Mouse (Mus musculus) G1E (cell line): ENCODE measurements around the gene Trem3. TPM values are rescaled to one million over a fixed set of nuclear protein-coding genes. Genes with fewer than 3 reads are reported as not detected.

Experiments
- ATAC-seq: 2 replicates; pipeline ENCODE4 v1.8.0; 2016; ENCODE audit warnings: mild to moderate bottlenecking; ENCODE audit not compliant: insufficient number of reproducible peaks, poor library complexity, low FRiP score, severe bottlenecking; ENCODE audit errors: extremely low read depth
- DNase-seq: peaks from one replicate; pipeline ENCODE4 v3.0.0; 2012; ENCODE audit warnings: low spot score
- H3K27me3 ChIP-seq: 2 replicates; pipeline ENCODE4 v1.6.1; 2012; ENCODE audit warnings: mild to moderate bottlenecking, low read length, inconsistent platforms; ENCODE audit not compliant: insufficient read depth
- H3K36me3 ChIP-seq: replicated peaks from 2 replicates; pipeline ENCODE3; 2012; ENCODE audit warnings: mild to moderate bottlenecking, inconsistent platforms
- H3K4me1 ChIP-seq: 2 replicates; pipeline ENCODE4 v1.6.1; 2012; ENCODE audit warnings: low read depth, low read length, inconsistent platforms, mixed read lengths; ENCODE audit not compliant: insufficient read depth
- H3K4me3 ChIP-seq: 2 replicates; pipeline ENCODE4 v1.5.1; 2012; ENCODE audit warnings: low read depth, mild to moderate bottlenecking, inconsistent platforms, low read length, moderate library complexity, mixed read lengths
- H3K9me3 ChIP-seq: replicated peaks from 2 replicates; pipeline ENCODE4 v1.6.1; 2012; ENCODE audit warnings: inconsistent platforms
- CTCF ChIP-seq: IDR thresholded peaks from 2 replicates; pipeline ENCODE4 v1.5.1; 2012; ENCODE audit warnings: low read depth, low read length, inconsistent platforms, mixed read lengths
- GATA1 ChIP-seq: IDR thresholded peaks from 2 replicates; pipeline ENCODE4 v1.6.1; 2012; ENCODE audit warnings: borderline replicate concordance, low read length, inconsistent platforms, mixed read lengths
- GATA2 ChIP-seq: IDR thresholded peaks from 2 replicates; pipeline ENCODE4 v1.6.1; 2012; ENCODE audit warnings: low read depth, low read length, inconsistent platforms, borderline replicate concordance
- POLR2AphosphoS5 ChIP-seq: IDR thresholded peaks from 2 replicates; pipeline ENCODE4 v1.6.1; 2012; ENCODE audit warnings: low read depth, low read length, inconsistent platforms; ENCODE audit not compliant: insufficient replicate concordance
- TAL1 ChIP-seq: conservative IDR thresholded peaks from 2 replicates; pipeline ENCODE4 v1.6.1; 2012; ENCODE audit warnings: low read depth, low read length, inconsistent platforms, mixed read lengths
- polyA plus RNA-seq: library from polyadenylated mRNA; stranded (reverse); fragments of >175 nt; gene quantifications from 2 replicates; pipeline ENCODE4 v1.2.3, GENCODE M21; 2012
- total RNA-seq, 2 experiments: library from RNA; stranded (forward) in 1 of 2; stranded (reverse) in 1 of 2; fragments of 200-1000 nt in 1 of 2; fragments of >200 nt in 1 of 2; fragmentation: Nextera tagmentation in 1 of 2; gene quantifications; 2 replicates each; pipeline ENCODE4 v1.2.3; 2014 to 2017

Gene Trem3
- total and polyA plus RNA-seq, 3 experiments = not detected

- Histone ChIP-seq H3K4me1 (peaks cover 71% of the 10 kb centered on the region), H3K27me3 (no peaks in the 10 kb centered on the region), H3K36me3 (peaks cover 43% of the 10 kb centered on the region), H3K4me3 (no peak overlapping the region), H3K9me3 (no peaks in the 10 kb centered on the region)
- DNase-seq (no peak), ATAC-seq (no peak)
- TF ChIP-seq TAL1 = no peak
- TF ChIP-seq POLR2AphosphoS5 = no peak
- TF ChIP-seq GATA1 = no peak
- no peak for TF ChIP-seq CTCF
- no peak for TF ChIP-seq GATA2
Observed at GRCm38 (mm10) chr17:48266138-48266537, 18.6 kb downstream of the Trem3 start.

- no peaks in the 10 kb centered on the region for H3K9me3 ChIP-seq
- H3K4me1 ChIP-seq = peaks cover 71% of the 10 kb centered on the region
- ATAC-seq = no peak
- peaks cover 38% of the 10 kb centered on the region for H3K36me3 ChIP-seq
- DNase-seq = no peak
- H3K4me3 ChIP-seq = no peak overlapping the region
- H3K27me3 ChIP-seq = no peaks in the 10 kb centered on the region
- TF ChIP-seq GATA1 = no peak
- no peak for TF ChIP-seq TAL1
- TF ChIP-seq POLR2AphosphoS5 = no peak
- no peak for TF ChIP-seq GATA2
- TF ChIP-seq CTCF = no peak
Observed at GRCm38 (mm10) chr17:48266610-48267304, 19.2 kb downstream of the Trem3 start.

- no peak overlapping the region; the same call in 1 of the 2 replicates for H3K4me3 ChIP-seq
- no peaks in the 10 kb centered on the region for H3K27me3 ChIP-seq
- no peaks in the 10 kb centered on the region for H3K9me3 ChIP-seq
- ATAC-seq (peak; percentile 60), DNase-seq (peak; percentile 63)
- H3K4me1 ChIP-seq = peaks cover 75% of the 10 kb centered on the region
- peak; percentile 62 for TF ChIP-seq TAL1
- no peak for TF ChIP-seq CTCF
- peaks cover 31% of the 10 kb centered on the region for H3K36me3 ChIP-seq
Observed at GRCm38 (mm10) chr17:48267591-48267990, 20.0 kb downstream of the Trem3 start.

- DNase-seq (no peak), ATAC-seq (no peak)
- no peaks in the 10 kb centered on the region for H3K27me3 ChIP-seq
- no peak overlapping the region for H3K4me3 ChIP-seq
- TF ChIP-seq POLR2AphosphoS5 (no peak), TAL1 (no peak), GATA1 (no peak), CTCF (no peak), GATA2 (no peak)
- no peaks in the 10 kb centered on the region for H3K9me3 ChIP-seq
- peaks cover 78% of the 10 kb centered on the region for H3K4me1 ChIP-seq
- H3K36me3 ChIP-seq = peaks cover 26% of the 10 kb centered on the region
Observed at GRCm38 (mm10) chr17:48268276-48268675, 20.7 kb downstream of the Trem3 start.

- Histone ChIP-seq H3K36me3 (peaks cover 11% of the 10 kb centered on the region), H3K27me3 (no peaks in the 10 kb centered on the region), H3K4me1 (peaks cover 80% of the 10 kb centered on the region)
Observed at GRCm38 (mm10) chr17:48269833-48270232, 22.3 kb downstream of the Trem3 start.

GRCm38 (mm10) chr17:48272158-48272557 lies 24.6 kb downstream of the Trem3 start:
- TF ChIP-seq TAL1 (peak; percentile 99), GATA1 (no peak)
- H3K27me3 ChIP-seq = no peaks in the 10 kb centered on the region
- H3K4me3 ChIP-seq = peak overlapping the region; percentile 67
- DNase-seq (peak; percentile 81), ATAC-seq (peak; percentile 86)
- H3K36me3 ChIP-seq = peaks cover 7% of the 10 kb centered on the region
- no peaks in the 10 kb centered on the region for H3K9me3 ChIP-seq
- peaks cover 73% of the 10 kb centered on the region for H3K4me1 ChIP-seq

More at GRCm38 (mm10) chr17:48269833-48270232, 22.3 kb downstream of the Trem3 start:
- H3K4me3 ChIP-seq = no peak overlapping the region; the same call in 1 of the 2 replicates
- ATAC-seq (no peak), DNase-seq (no peak)
- TF ChIP-seq CTCF (no peak), GATA2 (no peak), TAL1 (no peak), GATA1 (no peak), POLR2AphosphoS5 (no peak)
- H3K9me3 ChIP-seq = no peaks in the 10 kb centered on the region
